Mouse (Mus musculus): ENCODE measurements at regions not wholly inside any gene's neighbourhood (a gene's known extent, or its start where the extent isn't known, plus 50 kb on each side); places are given as distances from the start of the nearest gene placed in this dataset.

- peak in 1 of 2 experiments; percentile 63 for DNase-seq (ENCODE audit: low spot score in 2 of 2)
- intact Hi-C loops (cut with DNase I) = no loop called here
These were observed 62.9 kb downstream of the Fam84a start for GRCm38 (mm10) chr12:14088960-14089359.

- DNase-seq (ENCODE audit: low spot score in 2 of 2) = peak; percentile 13 to 69
These were observed 69.1 kb downstream of the Fam84a start for GRCm38 (mm10) chr12:14082771-14083170.

GRCm38 (mm10) chr12:14079892-14080291 is 72.0 kb downstream of the Fam84a start:
- DNase-seq (ENCODE audit: low spot score in 2 of 2) = no peak
- intact Hi-C loops (cut with DNase I) = loop anchor here (5.0 kb wide), 1 partner anchor 138 kb away; no protein-coding TSS in a partner anchor

More at GRCm38 (mm10) chr12:14082771-14083170, 69.1 kb downstream of the Fam84a start:
- intact Hi-C loops (cut with DNase I) = loop anchor here (5.0 kb wide), 1 partner anchor 140 kb away; no protein-coding TSS in a partner anchor

- DNase-seq (ENCODE audit: low spot score in 2 of 2) = peak; percentile 23 to 88
- intact Hi-C loops (cut with DNase I) = no loop called here
These were observed 82.8 kb downstream of the Fam84a start for GRCm38 (mm10) chr12:14069049-14069448.

- intact Hi-C loops (cut with DNase I) = no loop called here
- no peak for DNase-seq (ENCODE audit: low spot score in 2 of 2)
These were observed 86.5 kb downstream of the Fam84a start for GRCm38 (mm10) chr12:14065401-14065800.

GRCm38 (mm10) chr12:14063276-14063675 is 88.6 kb downstream of the Fam84a start:
- DNase-seq (ENCODE audit: low spot score in 2 of 2) = no peak
- intact Hi-C loops (cut with DNase I) = no loop called here

GRCm38 (mm10) chr12:14056116-14056515 is 95.7 kb downstream of the Fam84a start:
- intact Hi-C loops (cut with DNase I) = no loop called here
- DNase-seq (ENCODE audit: low spot score in 2 of 2) = no peak

GRCm38 (mm10) chr12:14032363-14032762 is 119.5 kb downstream of the Fam84a start:
- intact Hi-C loops (cut with DNase I) = no loop called here
- DNase-seq (ENCODE audit: low spot score in 2 of 2) = no peak

- DNase-seq (ENCODE audit: low spot score in 2 of 2) = no peak
- intact Hi-C loops (cut with DNase I) = no loop called here
These were observed 136.6 kb downstream of the Fam84a start for GRCm38 (mm10) chr12:14015271-14015670.

- intact Hi-C loops (cut with DNase I) = no loop called here
These were observed 145.9 kb downstream of the Fam84a start for GRCm38 (mm10) chr12:14005991-14006390.

GRCm38 (mm10) chr12:14001672-14002071 is 150.2 kb downstream of the Fam84a start:
- DNase-seq (ENCODE audit: low spot score in 2 of 2) = no peak
- intact Hi-C loops (cut with DNase I) = no loop called here

More at GRCm38 (mm10) chr12:14005991-14006390, 145.9 kb downstream of the Fam84a start:
- DNase-seq (ENCODE audit: low spot score in 2 of 2) = no peak

GRCm38 (mm10) chr12:13984396-13984776 is 167.5 kb downstream of the Fam84a start:
- no peak for DNase-seq (ENCODE audit: low spot score in 2 of 2)
- intact Hi-C loops (cut with DNase I) = no loop called here

GRCm38 (mm10) chr12:13983631-13984395 is 168.0 kb downstream of the Fam84a start:
- intact Hi-C loops (cut with DNase I) = no loop called here
- DNase-seq (ENCODE audit: low spot score in 2 of 2) = no peak

- DNase-seq (ENCODE audit: low spot score in 2 of 2) = no peak
- intact Hi-C loops (cut with DNase I) = no loop called here
These were observed 187.3 kb downstream of the Fam84a start for GRCm38 (mm10) chr12:13964537-13964936.

- DNase-seq (ENCODE audit: low spot score in 2 of 2) = peak; percentile 19 to 96
- intact Hi-C loops (cut with DNase I) = loop anchor here (1.0 to 2.0 kb wide), 3 partner anchors 78 to 341 kb away; no protein-coding TSS in a partner anchor
These were observed 212.4 kb downstream of the Fam84a start for GRCm38 (mm10) chr12:13939494-13939893.

GRCm38 (mm10) chr12:13921066-13921465 is 230.8 kb downstream of the Fam84a start:
- no peak for DNase-seq (ENCODE audit: low spot score in 2 of 2)
- intact Hi-C loops (cut with DNase I) = no loop called here

- DNase-seq (ENCODE audit: low spot score in 2 of 2) = no peak
- intact Hi-C loops (cut with DNase I) = no loop called here
These were observed 268.5 kb downstream of the Fam84a start for GRCm38 (mm10) chr12:13883317-13883716.

GRCm38 (mm10) chr12:13869161-13869560 is 282.7 kb downstream of the Fam84a start:
- intact Hi-C loops (cut with DNase I) = no loop called here
- no peak for DNase-seq (ENCODE audit: low spot score in 2 of 2)

- intact Hi-C loops (cut with DNase I) = loop anchor here (1.0 to 5.0 kb wide), 4 partner anchors 49 to 290 kb away; no protein-coding TSS in a partner anchor
- peak; percentile 69 to 93 for DNase-seq (ENCODE audit: low spot score in 2 of 2)
These were observed 290.6 kb downstream of the Fam84a start for GRCm38 (mm10) chr12:13861226-13861625.

- DNase-seq (ENCODE audit: low spot score in 2 of 2) = peak in 1 of 2 experiments; percentile 32
- intact Hi-C loops (cut with DNase I) = loop anchor here (5.0 to 10.0 kb wide), 2 partner anchors 467 to 1660 kb away; no protein-coding TSS in a partner anchor
These were observed 307.0 kb downstream of the Fam84a start for GRCm38 (mm10) chr12:13844532-13845485.
